Mouse (Mus musculus) heart, embryonic 16.5 days (tissue): ENCODE measurements around the gene 4930523C07Rik. TPM values are rescaled to one million over a fixed set of nuclear protein-coding genes. Genes with fewer than 3 reads are reported as not detected.

Experiments used
- ATAC-seq: fragments of 200-750 bp; cut with Nextera tagmentation; replicated peaks from 2 replicates; pipeline ENCODE4 v1.8.0; 2017; ENCODE audit warnings: moderate number of reproducible peaks; ENCODE audit not compliant: insufficient read depth, low FRiP score; ENCODE audit errors: extremely low read depth
- H3K27ac ChIP-seq: fragments of 300-500 bp; sonication (generic); 2 replicates; pipeline ENCODE4 v1.5.1; 2014; ENCODE audit warnings: mild to moderate bottlenecking, low read length, control low read depth, moderate library complexity
- H3K27me3 ChIP-seq: fragments of 300-500 bp; sonication (generic); 2 replicates; pipeline ENCODE4 v1.6.1; 2014; ENCODE audit warnings: low read length, mixed read lengths; ENCODE audit not compliant: control insufficient read depth, insufficient read depth
- H3K36me3 ChIP-seq: fragments of 300-500 bp; sonication (generic); 2 replicates; pipeline ENCODE4 v1.6.1; 2014; ENCODE audit not compliant: control insufficient read depth, insufficient read depth
- H3K4me1 ChIP-seq: fragments of 300-500 bp; sonication (generic); 2 replicates; pipeline ENCODE4 v1.6.1; 2014; ENCODE audit warnings: low read length, mixed read lengths; ENCODE audit not compliant: control insufficient read depth, insufficient read depth
- H3K4me2 ChIP-seq: fragments of 300-500 bp; sonication (generic); 2 replicates; pipeline ENCODE4 v1.6.1; 2014; ENCODE audit warnings: low read depth, mild to moderate bottlenecking, control low read depth, low read length
- H3K4me3 ChIP-seq: fragments of 300-500 bp; sonication (generic); 2 replicates; pipeline ENCODE4 v1.5.1; 2014; ENCODE audit warnings: mild to moderate bottlenecking, control low read depth, low read length
- H3K9ac ChIP-seq: fragments of 300-500 bp; sonication (generic); 2 replicates; pipeline ENCODE4 v1.6.1; 2014; ENCODE audit warnings: low read length, control low read depth
- H3K9me3 ChIP-seq: fragments of 300-500 bp; sonication (generic); replicated peaks from 2 replicates; pipeline ENCODE4 v1.6.1; 2016; ENCODE audit warnings: low read length; ENCODE audit not compliant: control insufficient read depth
- WGBS: fragments of 180-500 bp; shearing (Covaris S2); extraction: QIAGEN DNeasy Blood & Tissue Kit; methylation state at CpG from one replicate; pipeline ENCODE4 v1.1.7; 2014; 5-methylcytosine and 5-hydroxymethylcytosine counted together
- polyA plus RNA-seq: library from polyadenylated mRNA; unstranded; fragments of >200 nt; fragmentation: Nextera tagmentation; extraction: Ambion mirVana; gene quantifications from 2 replicates; pipeline ENCODE4 v1.2.1, GENCODE M21; 2015

4930523C07Rik gene
- polyA plus RNA-seq, 1 experiment from 2014 or later, result 21.9 TPM

DNA sequence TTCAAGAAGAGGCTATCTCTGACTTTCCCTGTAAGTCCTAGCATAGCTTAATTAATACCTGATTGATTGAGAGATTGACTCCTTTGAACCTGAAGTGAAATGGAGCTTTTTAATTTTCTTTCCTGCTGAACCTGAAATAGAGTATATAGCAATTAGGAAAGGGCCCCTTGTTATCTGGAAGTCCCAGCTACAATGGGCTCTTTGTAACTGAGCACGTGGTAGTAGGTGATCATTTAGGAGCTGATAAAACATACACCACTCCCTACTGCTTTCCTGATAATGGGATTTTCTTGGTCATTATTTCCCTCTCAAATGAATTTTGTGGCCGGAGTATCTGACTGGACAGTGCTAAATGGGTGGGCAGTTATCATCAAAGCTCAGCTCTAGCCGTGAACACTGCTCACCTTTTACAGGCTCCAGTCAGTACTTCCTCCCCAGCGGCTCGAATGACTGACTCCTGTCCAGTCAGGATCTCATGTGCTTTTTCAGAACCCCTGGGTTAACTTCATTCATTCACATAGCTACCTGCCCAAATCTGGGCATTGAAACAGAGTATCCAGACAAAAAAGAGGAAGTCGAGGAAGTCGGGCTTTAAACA is 20.5 kb downstream of the 4930523C07Rik start:
- no peaks in the 10 kb centered on the region for H3K27me3 ChIP-seq
- H3K4me1 ChIP-seq, result peaks cover 7% of the 10 kb centered on the region; the same call in 1 of the 2 replicates
- H3K27ac ChIP-seq, result no peak overlapping the region
- no peak for ATAC-seq
- no peak overlapping the region for H3K4me2 ChIP-seq
- H3K9ac ChIP-seq, result no peak overlapping the region
- WGBS, result 70% methylated on average over 7 of the region's 7 CpGs
- peaks cover 11% of the 10 kb centered on the region; the same call in 1 of the 2 replicates for H3K9me3 ChIP-seq
- H3K36me3 ChIP-seq, result no peaks in the 10 kb centered on the region; the same call in 1 of the 2 replicates
- no peak overlapping the region for H3K4me3 ChIP-seq

DNA sequence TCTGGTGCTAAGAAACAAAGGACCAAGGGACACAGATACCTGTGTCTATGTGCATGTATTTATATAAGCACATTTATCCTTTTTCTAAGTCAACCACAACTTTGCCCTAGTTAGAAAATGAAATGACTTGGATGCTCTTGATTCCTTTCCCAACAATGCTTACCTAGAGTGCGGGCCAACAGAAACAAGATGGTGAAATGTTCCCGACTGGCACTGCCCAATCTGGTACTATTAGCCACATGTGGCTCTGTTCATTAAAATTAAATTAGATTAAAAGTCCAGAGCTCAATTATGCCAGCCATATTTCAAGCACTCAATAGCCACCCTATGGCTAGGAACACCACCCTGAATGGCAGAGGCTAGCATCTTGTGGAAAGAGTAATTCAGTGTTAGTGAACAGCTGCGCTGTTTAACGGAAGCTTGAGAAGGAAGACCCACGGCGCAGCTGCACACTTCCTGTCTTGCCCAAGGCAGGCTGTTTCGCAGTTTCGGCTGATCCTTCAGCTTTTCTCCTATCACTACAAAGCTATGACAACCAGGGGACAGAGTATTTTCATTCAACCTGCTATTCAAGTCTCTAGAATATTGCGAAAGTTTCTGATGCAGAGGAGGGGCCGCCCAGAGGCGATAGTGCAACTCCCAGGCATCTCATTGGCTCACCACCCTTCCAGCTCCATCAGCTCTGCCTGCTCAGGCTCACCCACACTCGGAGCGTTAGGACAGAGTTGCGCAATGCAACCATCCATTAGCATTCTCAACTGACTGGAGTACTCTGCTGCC is 34.9 kb downstream of the 4930523C07Rik start:
- Histone ChIP-seq H3K4me3 (no peak overlapping the region), H3K27ac (no peak overlapping the region), H3K9me3 (no peaks in the 10 kb centered on the region), H3K9ac (no peak overlapping the region), H3K4me1 (no peaks in the 10 kb centered on the region), H3K27me3 (no peaks in the 10 kb centered on the region), H3K36me3 (peaks cover 7% of the 10 kb centered on the region; the same call in 1 of the 2 replicates), H3K4me2 (no peak overlapping the region)
- 61% methylated on average over 14 of the region's 14 CpGs for WGBS
- peak; percentile 37; the same call in 1 of the 2 replicates for ATAC-seq

DNA sequence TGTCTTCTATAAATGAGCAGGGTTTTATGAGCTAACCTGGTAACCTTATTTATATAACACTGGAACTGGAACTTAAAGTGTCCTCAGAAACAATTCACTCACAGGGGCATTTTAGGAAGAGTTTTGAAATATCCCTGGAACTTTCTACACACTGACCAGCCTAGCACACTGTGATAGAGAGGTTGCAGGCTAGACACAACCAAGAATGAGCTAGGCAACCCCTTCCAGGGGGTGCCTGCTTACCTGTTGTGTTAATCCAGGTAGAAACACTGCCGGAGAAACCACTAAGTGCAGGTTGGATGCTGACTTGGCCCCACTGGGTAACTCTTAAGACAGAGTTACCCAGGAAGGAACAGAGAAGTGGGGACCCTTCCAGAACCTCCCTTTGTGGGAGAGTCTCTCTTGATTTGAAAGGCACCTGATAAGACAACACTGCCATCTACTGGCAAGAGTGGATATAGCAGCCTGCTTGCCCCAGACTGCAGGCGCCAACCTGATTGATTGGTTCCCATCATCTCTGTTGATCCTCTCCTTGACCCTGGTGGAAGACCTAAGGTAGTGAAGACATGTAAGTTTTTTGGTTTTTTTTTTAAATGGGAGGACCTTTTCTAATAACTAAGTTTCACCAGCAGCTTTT is 36.7 kb downstream of the 4930523C07Rik start:
- Histone ChIP-seq H3K27ac (no peak overlapping the region), H3K4me2 (no peak overlapping the region), H3K9me3 (no peaks in the 10 kb centered on the region), H3K9ac (no peak overlapping the region), H3K4me3 (no peak overlapping the region), H3K4me1 (no peaks in the 10 kb centered on the region), H3K27me3 (no peaks in the 10 kb centered on the region), H3K36me3 (peaks cover 4% of the 10 kb centered on the region; the same call in 1 of the 2 replicates)
- no peak for ATAC-seq
- 27% methylated on average over 2 of the region's 2 CpGs for WGBS

DNA sequence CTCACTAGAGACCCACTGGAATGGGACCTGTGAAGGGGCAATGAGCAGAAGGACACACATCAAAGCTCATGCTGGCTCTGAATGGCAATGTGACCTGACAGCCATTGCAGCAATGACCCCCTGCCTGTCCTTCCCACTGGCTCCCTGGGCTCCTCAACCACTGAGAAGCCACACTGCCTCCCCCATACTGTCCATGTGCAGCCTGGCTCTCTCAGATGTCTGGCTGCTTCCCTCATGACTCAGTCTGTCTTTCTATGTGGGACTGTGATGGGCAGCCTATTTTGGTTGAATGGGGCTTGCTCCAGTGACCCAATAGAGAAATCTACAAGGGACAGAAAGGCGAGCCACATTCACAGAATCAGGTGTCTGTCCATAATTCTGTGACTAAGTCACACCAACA is 38.5 kb downstream of the 4930523C07Rik start:
- Histone ChIP-seq H3K9ac (no peak overlapping the region), H3K9me3 (no peaks in the 10 kb centered on the region), H3K27me3 (no peaks in the 10 kb centered on the region), H3K4me1 (no peaks in the 10 kb centered on the region), H3K36me3 (peaks cover 2% of the 10 kb centered on the region; the same call in 1 of the 2 replicates), H3K4me2 (no peak overlapping the region), H3K4me3 (no peak overlapping the region), H3K27ac (no peak overlapping the region)
- WGBS, result 67% methylated on average over 1 of the region's 1 CpGs
- no peak for ATAC-seq

DNA sequence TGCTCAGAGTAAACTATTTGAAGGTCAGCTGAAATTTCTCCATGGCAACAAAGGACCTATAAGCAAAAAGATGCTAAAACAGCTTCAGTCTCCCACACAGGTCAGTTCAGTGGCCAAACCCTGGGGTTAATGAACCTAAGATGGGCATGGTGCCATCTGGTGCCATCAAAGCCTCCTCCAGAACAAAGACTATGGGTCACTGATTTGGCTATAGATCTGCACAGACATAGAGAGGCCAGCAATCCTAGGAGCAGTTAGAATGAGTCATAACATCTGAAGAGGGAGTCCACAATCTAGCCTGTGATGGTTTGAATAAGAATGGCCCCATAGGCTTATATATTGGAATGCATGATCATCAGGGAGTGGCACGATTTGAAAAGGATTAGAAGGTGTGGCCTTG is 40.1 kb downstream of the 4930523C07Rik start:
- H3K4me3 ChIP-seq, result no peak overlapping the region
- no peaks in the 10 kb centered on the region for H3K27me3 ChIP-seq
- 81% methylated on average over 1 of the region's 1 CpGs for WGBS
- H3K4me1 ChIP-seq, result no peaks in the 10 kb centered on the region
- H3K4me2 ChIP-seq, result no peak overlapping the region
- H3K9me3 ChIP-seq, result no peaks in the 10 kb centered on the region
- ATAC-seq, result no peak
- no peak overlapping the region for H3K9ac ChIP-seq
- H3K27ac ChIP-seq, result no peak overlapping the region
- no peaks in the 10 kb centered on the region for H3K36me3 ChIP-seq

DNA sequence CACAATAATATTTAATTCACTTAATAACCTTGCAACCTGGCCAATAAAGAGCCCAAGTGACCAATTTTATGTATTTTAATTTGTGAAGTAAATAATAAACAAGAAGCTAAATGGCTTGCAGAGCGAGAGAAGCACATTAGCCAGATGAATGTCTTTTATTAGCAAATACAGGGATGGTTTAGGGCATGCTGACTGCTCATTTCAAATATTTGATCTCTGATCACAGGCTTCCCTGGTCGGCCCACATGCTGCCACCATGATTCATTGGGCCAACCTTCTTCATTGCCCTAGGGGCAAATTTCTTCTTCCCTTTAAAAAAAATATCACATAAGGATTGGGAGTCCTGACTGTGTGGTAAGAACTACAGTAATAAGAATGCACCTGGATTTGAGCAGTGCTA is 42.5 kb downstream of the 4930523C07Rik start:
- 73% methylated on average over 2 of the region's 2 CpGs for WGBS
- ATAC-seq, result no peak
- H3K27ac ChIP-seq, result no peak overlapping the region
- no peaks in the 10 kb centered on the region for H3K9me3 ChIP-seq
- no peaks in the 10 kb centered on the region for H3K27me3 ChIP-seq
- no peaks in the 10 kb centered on the region for H3K4me1 ChIP-seq
- H3K36me3 ChIP-seq, result no peaks in the 10 kb centered on the region
- H3K4me2 ChIP-seq, result no peak overlapping the region
- H3K9ac ChIP-seq, result no peak overlapping the region
- no peak overlapping the region for H3K4me3 ChIP-seq

DNA sequence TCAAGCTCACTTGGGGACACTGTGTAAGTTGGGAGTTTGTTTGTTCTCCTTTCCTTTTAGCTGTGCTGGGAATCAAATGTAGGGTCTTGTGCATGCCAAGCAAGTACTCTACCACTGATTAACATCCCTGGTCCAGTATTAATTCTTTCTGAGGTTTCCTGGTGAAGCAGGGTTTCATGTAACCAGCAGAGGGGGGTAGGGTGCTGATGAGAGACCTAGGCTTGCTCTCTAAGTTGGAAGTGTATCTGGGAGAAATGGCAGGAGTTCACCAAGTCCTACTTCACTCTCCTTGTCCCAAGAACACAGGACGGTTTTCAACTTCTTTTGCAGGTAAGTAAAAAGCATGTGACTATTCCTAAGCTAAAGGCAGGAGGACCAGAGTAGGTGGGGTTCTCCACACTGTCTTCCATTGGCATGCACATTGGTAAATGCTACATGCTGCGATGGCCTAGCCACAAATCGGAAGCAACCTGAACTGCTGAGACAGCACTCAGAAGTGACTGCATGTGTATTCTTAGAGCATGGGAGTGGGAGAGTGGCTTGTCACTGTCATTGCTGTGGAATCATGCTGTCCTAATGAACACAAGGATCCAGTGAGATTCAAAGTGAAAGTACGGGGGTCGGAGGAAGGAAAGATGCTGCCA is 55.6 kb downstream of the 4930523C07Rik start:
- ATAC-seq, result no peak
- H3K9me3 ChIP-seq, result no peaks in the 10 kb centered on the region
- 82% methylated on average over 5 of the region's 5 CpGs for WGBS

DNA sequence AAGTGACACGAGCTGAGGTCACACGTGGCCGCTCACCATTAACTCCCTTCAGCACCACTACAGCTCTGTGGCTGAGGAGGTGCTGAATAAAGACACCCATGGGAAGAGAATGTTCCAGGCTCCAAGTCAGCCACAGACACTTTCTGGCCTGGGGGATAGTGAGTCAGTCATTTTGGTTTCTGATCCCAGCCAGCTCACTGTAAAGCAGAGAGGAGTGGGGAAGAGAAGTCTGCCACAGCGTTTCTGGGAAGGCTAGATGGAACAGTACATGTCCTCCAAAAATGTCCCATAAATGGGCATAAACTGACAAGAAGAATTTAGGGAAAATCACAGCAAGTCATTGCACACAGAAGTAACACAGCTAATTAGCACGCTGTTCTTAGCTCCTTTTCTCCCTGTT is 56.8 kb downstream of the 4930523C07Rik start:
- Histone ChIP-seq H3K4me3 (no peak overlapping the region), H3K9me3 (no peaks in the 10 kb centered on the region), H3K9ac (no peak overlapping the region), H3K4me1 (no peaks in the 10 kb centered on the region), H3K27ac (no peak overlapping the region), H3K27me3 (no peaks in the 10 kb centered on the region), H3K4me2 (no peak overlapping the region), H3K36me3 (no peaks in the 10 kb centered on the region)
- 64% methylated on average over 5 of the region's 5 CpGs for WGBS
- no peak for ATAC-seq

More for the DNA sequence above, 55.6 kb downstream of the 4930523C07Rik start:
- no peak overlapping the region for H3K4me2 ChIP-seq
- no peak overlapping the region for H3K27ac ChIP-seq
- H3K4me1 ChIP-seq, result no peaks in the 10 kb centered on the region
- H3K4me3 ChIP-seq, result no peak overlapping the region
- H3K27me3 ChIP-seq, result no peaks in the 10 kb centered on the region
- no peaks in the 10 kb centered on the region for H3K36me3 ChIP-seq
- H3K9ac ChIP-seq, result no peak overlapping the region
